Mouse (Mus musculus) kidney, adult 8-10 months (tissue): ENCODE measurements around the gene Tnfrsf11a.
A peak's percentile ranks its signal among the peaks of the same experiment; 100 is the strongest.
"Not testable (repeated sequence)": the region's sequence is repeated elsewhere in the genome, so short reads cannot be mapped to it uniquely, and the experiment has no call there.

Source experiments
- DNase-seq, 2 experiments: peaks; one replicate each; pipeline ENCODE4 v3.0.0; 2022

Tnfrsf11a gene

GRCm38 (mm10) chr1:105786731-105787357, 6.3 kb downstream of the Tnfrsf11a start:
- DNase-seq = peak in 1 of 2 experiments; percentile 38

- DNase-seq = no peak
These were observed 9.6 kb downstream of the Tnfrsf11a start for GRCm38 (mm10) chr1:105790103-105790502.

DNA sequence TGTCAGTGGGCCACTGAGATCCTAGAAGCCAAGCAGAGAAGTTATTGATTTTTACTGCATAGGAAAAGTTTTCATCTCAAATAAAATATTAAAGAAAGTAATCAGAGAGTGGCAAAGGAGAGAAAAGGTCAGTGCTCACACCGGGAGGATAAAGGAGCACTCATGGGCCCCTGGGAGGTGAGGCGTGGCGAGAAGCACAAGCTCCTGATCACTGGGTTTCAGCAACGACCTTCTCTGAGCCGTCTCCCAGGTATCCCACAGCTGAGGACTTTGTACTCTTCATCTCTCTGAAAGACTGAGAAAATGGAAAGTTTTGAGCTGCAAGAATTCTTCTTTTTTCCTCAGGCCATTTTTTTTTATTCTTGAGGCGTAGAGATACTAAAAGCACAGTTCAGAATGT, 14.2 kb downstream of the Tnfrsf11a start:
- DNase-seq = peak in 1 of 2 experiments; percentile 13

DNA sequence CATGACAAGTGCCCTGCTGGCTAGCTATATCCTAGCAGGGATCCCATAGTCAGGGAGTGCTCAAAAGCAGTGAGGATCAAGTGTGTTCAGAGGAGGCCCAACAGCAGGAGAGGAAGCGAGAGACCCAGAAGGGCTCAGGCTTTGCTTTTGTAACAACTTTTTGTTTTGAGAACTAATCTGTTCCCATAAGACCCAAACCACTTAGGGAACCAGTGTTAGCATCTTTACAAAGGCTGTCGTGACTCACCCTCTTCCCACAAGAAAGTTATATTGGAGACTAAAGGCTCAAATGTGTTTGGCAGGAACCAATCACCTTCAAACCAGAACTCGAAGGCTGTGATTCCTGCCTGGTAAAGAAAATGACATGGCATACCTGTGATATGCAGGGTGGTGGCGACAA, 15.2 kb downstream of the Tnfrsf11a start:
- DNase-seq = no peak

GRCm38 (mm10) chr1:105800570-105800969, 20.1 kb downstream of the Tnfrsf11a start:
- no peak for DNase-seq

- no peak for DNase-seq
These were observed 20.7 kb downstream of the Tnfrsf11a start for GRCm38 (mm10) chr1:105801252-105801651.

DNA sequence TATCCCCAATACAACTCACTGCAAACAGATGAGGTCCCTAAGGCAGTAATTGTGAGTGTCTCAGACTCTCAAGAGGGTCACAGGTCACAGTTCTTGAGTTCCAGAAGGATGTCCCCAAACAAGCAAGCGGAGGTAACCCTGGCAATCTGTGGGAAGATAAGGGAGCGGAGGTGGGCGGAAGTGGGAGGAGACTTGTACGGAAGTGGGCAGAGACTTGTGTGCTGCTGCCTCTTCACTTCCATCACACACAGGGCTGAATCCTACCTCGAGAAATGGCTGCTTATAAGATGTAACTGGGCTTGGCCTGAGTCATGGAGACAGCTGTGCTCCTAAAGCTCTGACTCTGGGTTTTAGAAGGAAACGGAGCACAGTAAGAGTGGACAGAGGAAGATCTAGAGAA, 22.4 kb downstream of the Tnfrsf11a start:
- no peak for DNase-seq

DNA sequence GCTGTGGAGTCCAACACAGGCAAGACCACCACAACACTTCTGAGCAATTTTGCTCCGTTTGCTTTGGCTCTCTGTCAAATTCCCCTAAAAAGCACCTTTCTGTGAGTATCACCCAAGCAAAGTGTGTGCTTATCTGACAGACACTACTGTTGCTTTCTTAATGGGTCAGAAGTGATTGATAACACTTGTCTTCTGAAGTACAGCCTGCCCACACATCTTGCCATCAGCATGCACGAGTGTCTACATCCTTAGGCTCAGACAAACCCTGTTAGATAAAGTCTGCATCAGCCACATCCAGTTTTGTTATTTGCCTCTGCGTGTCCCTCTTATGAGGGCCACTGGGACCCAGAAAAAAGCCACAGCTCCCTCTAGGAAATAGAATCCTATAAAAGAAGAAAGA, 23.8 kb downstream of the Tnfrsf11a start:
- DNase-seq = no peak

GRCm38 (mm10) chr1:105805565-105805964, 25.0 kb downstream of the Tnfrsf11a start:
- no peak for DNase-seq

DNA sequence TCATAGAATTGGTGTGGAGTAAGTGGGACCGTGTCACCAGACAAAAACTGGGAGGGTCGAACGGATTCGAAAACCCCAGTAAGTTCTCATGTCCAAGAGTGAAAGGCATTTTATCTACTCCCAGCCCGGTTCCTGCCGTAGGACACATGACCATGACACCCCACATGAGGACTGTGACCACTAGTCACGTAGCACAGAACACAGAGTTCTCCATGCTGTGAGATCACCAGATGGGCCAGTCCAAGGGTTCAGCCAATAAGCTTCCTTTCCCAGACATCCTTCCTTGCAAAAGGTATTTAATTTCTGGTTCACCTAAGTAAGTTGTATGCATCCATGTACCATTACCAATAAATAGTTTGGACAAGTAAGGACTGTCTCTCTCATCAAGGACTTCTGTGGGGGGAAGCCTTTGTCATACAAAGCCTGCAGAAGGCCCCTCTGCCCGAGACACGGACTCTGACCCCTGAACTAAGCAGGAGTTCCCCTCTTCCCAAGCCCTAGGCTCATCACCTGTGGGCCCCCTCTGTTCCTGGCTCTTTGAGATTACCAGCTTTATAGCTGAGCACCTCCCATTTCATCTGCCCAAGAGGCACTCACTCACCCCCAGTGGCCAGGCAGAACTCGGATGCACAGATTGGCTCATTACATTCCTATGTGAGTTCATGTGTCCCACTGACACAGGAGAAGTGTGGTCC, 26.7 kb downstream of the Tnfrsf11a start:
- no peak for DNase-seq

DNA sequence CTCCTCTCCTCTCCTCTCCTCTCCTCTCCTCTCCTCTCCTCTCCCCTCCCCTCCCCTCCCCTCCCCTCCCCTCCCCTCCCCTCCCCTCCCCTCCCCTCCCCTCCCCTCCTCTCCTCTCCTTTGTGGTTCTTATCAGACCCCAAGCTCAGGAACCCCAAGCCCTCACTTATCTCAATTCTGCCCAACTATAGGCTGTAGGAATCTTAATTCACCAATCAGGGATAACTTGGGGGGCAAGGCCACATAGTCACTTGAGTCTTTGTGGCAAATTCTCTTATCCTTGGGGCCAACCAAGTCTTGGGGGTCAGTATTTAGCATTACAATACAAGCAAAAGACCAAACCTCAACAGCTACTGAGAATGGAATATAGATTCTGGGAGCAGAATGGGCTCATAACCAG, 31.5 kb downstream of the Tnfrsf11a start:
- not testable (repeated sequence) for DNase-seq

DNA sequence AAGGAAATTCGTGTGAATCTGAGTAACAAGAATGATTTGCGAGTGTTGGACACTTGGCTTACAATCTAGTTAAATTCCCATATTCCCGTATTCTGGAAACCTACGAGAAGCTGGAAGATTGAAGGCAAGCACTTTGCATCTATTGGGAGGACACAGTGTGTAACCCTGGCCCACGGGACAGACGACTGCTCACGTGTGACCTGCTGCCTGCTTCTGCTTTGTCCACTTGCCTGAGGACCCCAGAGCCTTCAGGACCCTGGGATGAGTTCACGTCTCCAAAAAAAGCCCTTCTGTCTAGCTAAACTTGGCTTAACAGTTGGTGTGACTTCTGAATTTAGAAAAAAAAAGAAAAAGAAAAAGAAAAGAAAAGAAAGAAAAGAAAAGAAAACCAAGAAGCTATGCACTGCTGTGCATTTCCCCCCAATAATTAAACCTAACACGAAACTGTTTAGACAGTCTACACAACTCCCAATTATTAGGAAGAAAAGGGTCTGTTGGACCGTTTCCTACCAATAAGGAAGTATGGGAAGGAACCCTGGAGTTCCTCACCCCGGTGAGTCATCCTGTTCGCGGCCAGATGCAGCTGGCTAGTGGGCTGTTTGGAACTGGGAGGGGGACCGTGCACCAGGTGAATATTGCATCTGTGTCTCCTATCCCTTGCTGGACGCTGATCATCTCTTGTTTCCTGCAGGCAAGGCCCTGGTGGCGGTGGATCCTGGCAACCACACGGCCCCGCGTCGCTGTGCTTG, 32.6 kb downstream of the Tnfrsf11a start:
- DNase-seq = no peak

DNA sequence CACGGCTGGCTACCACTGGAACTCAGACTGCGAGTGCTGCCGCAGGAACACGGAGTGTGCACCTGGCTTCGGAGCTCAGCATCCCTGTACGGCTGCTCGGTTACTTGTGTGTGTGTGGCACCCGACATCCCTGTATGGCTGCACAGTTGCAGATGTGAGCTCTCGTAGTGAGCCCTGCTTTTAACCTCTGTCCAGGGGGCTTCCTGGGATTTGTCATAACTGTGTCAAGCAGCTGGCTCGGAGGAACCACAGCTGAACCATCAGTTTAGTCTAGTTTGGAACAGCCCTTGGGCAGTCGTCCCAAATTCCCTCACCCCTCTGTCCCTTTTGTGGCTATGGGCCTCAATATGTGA, 33.2 kb downstream of the Tnfrsf11a start:
- no peak for DNase-seq

DNA sequence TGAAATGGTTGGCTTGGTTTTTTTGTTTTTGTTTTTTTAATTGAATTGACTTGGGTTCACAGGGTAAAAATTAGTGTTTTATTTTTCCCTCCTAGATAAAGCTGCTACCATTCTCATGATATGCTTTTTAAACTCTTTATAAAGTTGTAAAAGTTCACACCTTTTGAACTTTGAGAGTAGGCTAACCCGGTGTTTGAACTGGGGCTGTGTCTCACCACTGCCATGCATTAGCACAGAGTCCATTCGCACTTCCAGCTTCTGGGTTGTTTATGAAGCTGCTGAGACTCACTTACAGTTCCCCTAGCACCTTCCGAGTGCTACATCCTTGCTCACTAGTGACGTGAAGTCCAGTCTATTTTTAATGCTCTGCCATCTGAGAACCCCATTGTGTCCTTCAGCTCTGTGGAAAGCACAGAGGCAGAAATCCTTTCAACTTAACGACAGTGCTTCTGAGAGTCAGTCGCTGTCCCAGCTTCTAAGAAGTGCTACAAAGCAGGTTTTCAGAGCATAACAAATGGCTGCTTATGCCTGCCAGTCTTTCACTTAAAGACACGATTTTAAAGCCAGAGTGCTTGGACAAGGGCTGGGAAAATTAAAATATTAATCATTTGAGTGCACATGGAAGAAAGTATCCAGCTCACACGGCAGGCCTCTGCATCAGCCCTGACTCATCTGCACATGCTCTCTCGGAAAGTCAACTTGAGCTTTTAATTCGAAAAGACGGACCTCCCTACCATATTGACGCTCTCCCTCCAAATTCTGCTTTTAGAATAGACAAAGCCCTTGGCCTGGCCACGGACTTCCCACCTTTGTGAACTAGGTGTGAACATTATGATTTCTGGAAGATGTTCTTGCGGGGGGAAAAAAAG, 34.1 kb downstream of the Tnfrsf11a start:
- DNase-seq = no peak

- DNase-seq = no peak
These were observed 34.8 kb downstream of the Tnfrsf11a start for GRCm38 (mm10) chr1:105815310-105815709.

DNA sequence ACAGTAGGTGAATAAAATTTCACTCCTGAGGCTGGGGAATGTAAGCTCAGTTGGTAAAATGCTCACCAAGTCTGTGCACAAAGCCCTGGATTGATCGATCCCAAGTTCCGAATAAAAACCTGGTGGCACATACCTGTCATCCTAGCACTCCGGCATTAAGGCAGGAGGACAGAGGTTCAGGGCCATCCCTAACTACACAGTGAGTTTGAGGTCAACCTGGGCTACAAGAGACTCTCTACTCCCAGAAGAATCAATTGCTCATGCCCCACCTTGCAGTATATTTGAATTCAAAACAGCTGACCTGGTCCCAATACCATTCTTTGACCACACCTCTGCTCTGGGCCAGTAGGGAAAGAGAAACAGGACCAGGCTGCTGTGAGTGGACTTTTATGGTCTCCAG, 35.2 kb downstream of the Tnfrsf11a start:
- no peak for DNase-seq

DNA sequence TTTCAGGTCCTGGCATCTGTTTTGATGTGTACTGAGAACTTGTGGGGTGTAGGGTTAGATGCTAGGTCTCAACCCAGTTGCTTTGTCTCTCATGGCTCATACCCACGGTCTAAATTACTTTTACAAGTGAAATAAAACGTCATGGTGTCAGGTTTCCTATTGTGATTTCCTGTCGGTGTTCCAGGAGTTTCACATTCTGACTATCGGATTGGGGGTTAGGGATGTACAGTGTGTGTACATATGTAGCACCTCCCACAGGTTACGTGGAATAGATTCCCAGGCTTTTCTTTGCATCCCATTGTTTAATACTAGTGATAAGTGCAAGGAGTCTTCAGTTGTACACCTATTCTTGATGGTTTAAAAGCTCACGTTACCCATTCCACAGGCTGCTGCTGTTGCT, 38.5 kb downstream of the Tnfrsf11a start:
- no peak for DNase-seq

DNA sequence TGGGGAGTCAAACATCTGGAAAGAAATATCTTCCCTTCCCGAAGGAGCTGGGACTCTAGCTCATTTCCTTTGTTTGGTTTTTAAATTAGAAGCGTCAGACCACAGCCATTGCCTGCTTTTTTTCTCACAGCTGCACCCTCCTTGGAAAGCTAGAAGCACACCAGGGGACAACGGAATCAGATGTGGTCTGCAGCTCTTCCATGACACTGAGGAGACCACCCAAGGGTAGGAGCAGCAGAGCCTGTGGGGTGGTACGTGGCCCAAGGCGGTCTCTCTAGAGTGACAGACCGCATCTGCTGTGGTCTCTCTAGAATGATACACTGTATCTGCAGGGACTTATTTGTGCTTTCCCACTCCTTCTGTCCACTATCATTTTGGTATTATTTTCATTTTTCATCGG, 39.2 kb downstream of the Tnfrsf11a start:
- DNase-seq = no peak

DNA sequence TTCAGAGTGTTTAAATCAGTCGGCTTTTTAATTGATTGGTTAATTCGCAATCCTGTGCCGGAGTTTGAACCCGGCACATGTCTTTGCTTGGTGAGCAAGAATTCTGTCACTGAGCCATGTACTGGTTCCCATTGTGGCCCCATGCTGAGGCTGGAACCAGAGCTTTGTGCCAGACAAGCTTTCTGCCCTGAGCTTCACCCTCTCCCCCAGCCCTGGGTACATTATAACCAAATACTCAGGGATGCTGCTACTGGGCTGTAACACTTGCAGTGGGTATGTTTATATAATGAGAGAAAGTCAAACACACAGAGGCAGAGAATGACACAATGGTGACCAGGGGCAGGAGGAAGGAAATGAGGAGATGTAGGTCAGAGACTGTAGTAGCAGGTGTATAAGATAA, 43.8 kb downstream of the Tnfrsf11a start:
- peak; percentile 60 to 77 for DNase-seq

- DNase-seq = no peak
These were observed 44.5 kb downstream of the Tnfrsf11a start for GRCm38 (mm10) chr1:105824980-105825379.

DNA sequence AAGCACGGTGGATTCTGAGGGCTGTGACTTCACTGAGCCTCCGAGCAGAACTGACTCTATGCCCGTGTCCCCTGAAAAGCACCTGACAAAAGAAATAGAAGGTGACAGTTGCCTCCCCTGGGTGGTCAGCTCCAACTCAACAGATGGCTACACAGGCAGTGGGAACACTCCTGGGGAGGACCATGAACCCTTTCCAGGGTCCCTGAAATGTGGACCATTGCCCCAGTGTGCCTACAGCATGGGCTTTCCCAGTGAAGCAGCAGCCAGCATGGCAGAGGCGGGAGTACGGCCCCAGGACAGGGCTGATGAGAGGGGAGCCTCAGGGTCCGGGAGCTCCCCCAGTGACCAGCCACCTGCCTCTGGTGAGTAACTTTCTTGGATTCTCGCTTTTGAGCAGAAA, 46.9 kb downstream of the Tnfrsf11a start:
- no peak for DNase-seq

- DNase-seq = no peak
These were observed 47.3 kb downstream of the Tnfrsf11a start for GRCm38 (mm10) chr1:105827786-105828345.

DNA sequence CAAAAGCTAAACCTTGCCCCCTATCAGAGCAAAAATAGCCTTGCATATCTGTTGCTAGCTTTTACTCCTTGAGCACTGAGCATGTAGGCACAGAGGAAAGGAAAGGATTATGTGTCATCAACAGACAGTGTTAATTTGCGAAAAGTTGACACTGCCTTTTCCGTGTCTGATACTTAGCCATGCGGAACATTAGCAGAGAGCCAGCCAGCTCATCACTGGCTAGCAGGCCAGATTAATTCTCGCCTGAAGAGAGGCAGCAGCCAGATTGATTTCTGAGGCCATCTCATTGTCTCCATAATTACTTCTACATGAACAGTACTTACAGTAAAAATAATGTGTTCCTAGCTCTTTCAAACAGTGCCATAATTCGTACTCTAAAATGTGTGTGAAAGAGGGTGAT, 48.7 kb downstream of the Tnfrsf11a start:
- peak in 1 of 2 experiments; percentile 19 for DNase-seq
